Mouse (Mus musculus): ENCODE measurements around the gene Ldhal6b. TPM values are rescaled to one million over a fixed set of nuclear protein-coding genes. Genes with fewer than 3 reads are reported as not detected.

Gene Ldhal6b
- polyA plus RNA-seq (2012; fragmentation: generic; extraction: Trizol) = not detected
- long read RNA-seq, experiment 1 = 0 reads
- long read RNA-seq, experiment 2 = 0 reads

DNA sequence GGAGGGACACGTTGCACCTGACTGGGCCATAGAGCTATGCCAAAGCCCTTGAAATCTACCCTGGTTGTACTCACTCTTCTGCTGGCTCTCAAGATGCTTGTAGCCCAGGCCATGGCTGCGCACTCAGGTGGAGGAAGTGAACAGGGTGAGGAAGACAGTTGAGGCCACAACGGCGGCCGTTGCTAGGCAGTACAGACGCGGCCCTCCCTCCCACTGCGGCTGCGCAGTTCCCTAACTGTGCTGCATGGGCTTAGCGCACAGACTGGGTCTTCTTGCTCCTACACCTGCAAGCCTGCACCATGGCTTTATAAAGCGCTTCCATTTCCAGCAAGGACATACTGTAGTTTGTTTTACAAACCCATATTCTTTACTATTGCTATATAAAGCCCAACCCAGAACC lies at the start of gene Ldhal6b:
Ldhal6b (minus strand) TSS at position 223 of the 400 bp plus-strand sequence.
- TF ChIP-seq CEBPB (IDR thresholded peaks at IDR 0.05; ENCODE audit: low read depth) (no peak), MAX (IDR thresholded peaks at IDR 0.05) (no peak), USF1 (IDR thresholded peaks at IDR 0.05; ENCODE audit: low read depth) (no peak), MYOG (IDR thresholded peaks at IDR 0.05; ENCODE audit: control insufficient read depth, extremely low read depth, insufficient read length) (no peak), CTCF (IDR thresholded peaks at IDR 0.05; ENCODE audit: control insufficient read depth, insufficient read depth, insufficient read length) (no peak), FOSL1 (IDR thresholded peaks at IDR 0.05; ENCODE audit: insufficient read depth, low read length, poor library complexity, severe bottlenecking) (no peak), MYOD1 (IDR thresholded peaks at IDR 0.05; ENCODE audit: control insufficient read depth, insufficient read length, low read depth) (no peak)
- no peaks in the 10 kb centered on the region for H3K27me3 ChIP-seq (ENCODE audit: control insufficient read depth, insufficient read depth, insufficient read length)
- H3K4me3 ChIP-seq (ENCODE audit: insufficient read depth, poor library complexity, severe bottlenecking) = no peak within 1 kb of the TSS
- H3K36me3 ChIP-seq (ENCODE audit: control insufficient read depth, insufficient read depth) = peaks cover 8% of the 10 kb centered on the region
- no peaks in the 10 kb centered on the region for H3K79me2 ChIP-seq (ENCODE audit: control insufficient read depth, insufficient read depth)
- no peak within 1 kb of the TSS for H3ac ChIP-seq (ENCODE audit: control insufficient read depth, insufficient read length, low read depth)
- H3K79me3 ChIP-seq (ENCODE audit: low read depth) = no peaks in the 10 kb centered on the region

- Histone ChIP-seq H3ac (ENCODE audit: control insufficient read depth, insufficient read length, low read depth) (no peak overlapping the region), H3K79me3 (ENCODE audit: low read depth) (no peaks in the 10 kb centered on the region), H3K4me3 (ENCODE audit: insufficient read depth, poor library complexity, severe bottlenecking) (no peak overlapping the region), H3K27me3 (ENCODE audit: control insufficient read depth, insufficient read depth, insufficient read length) (peaks cover 35% of the 10 kb centered on the region), H3K36me3 (ENCODE audit: control insufficient read depth, insufficient read depth) (no peaks in the 10 kb centered on the region), H3K79me2 (ENCODE audit: control insufficient read depth, insufficient read depth) (no peaks in the 10 kb centered on the region)
- no peak for TF ChIP-seq MYOG (IDR thresholded peaks at IDR 0.05; ENCODE audit: control insufficient read depth, extremely low read depth, insufficient read length)
- no peak for TF ChIP-seq MYOD1 (IDR thresholded peaks at IDR 0.05; ENCODE audit: control insufficient read depth, insufficient read length, low read depth)
- no peak for TF ChIP-seq FOSL1 (IDR thresholded peaks at IDR 0.05; ENCODE audit: insufficient read depth, low read length, poor library complexity, severe bottlenecking)
- TF ChIP-seq CTCF (IDR thresholded peaks at IDR 0.05; ENCODE audit: control insufficient read depth, insufficient read depth, insufficient read length) = no peak
- TF ChIP-seq USF1 (IDR thresholded peaks at IDR 0.05; ENCODE audit: low read depth) = no peak
- no peak for TF ChIP-seq CEBPB (IDR thresholded peaks at IDR 0.05; ENCODE audit: low read depth)
- TF ChIP-seq MAX (IDR thresholded peaks at IDR 0.05) = no peak
Measured at GRCm38 (mm10) chr17:5467177-5467576, 48.6 kb upstream of the Ldhal6b start.

DNA sequence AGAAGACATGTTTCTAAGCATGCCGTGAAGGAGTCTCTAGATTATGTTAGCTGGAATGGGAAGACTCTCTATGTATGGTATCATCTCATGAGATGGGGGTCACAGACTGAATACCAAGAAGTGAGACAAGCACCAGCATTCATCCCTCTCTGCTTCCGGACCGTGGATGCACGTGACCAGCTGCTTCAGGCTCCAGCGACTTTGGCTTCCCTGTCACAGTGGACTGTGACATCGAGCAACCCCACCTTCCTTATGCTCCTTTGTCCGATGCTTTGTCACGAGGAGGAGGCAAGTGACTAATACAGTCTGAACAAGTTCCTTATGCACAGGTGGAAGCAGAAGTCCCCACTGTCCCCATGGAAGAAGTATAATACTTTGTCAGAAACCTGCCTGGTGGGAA lies 48.2 kb upstream of the Ldhal6b start:
- TF ChIP-seq FOSL1 (IDR thresholded peaks at IDR 0.05; ENCODE audit: insufficient read depth, low read length, poor library complexity, severe bottlenecking) (no peak), MAX (IDR thresholded peaks at IDR 0.05) (no peak), MYOG (IDR thresholded peaks at IDR 0.05; ENCODE audit: control insufficient read depth, extremely low read depth, insufficient read length) (no peak), CEBPB (IDR thresholded peaks at IDR 0.05; ENCODE audit: low read depth) (no peak), CTCF (IDR thresholded peaks at IDR 0.05; ENCODE audit: control insufficient read depth, insufficient read depth, insufficient read length) (no peak), USF1 (IDR thresholded peaks at IDR 0.05; ENCODE audit: low read depth) (no peak), MYOD1 (IDR thresholded peaks at IDR 0.05; ENCODE audit: control insufficient read depth, insufficient read length, low read depth) (no peak)
- Histone ChIP-seq H3K36me3 (ENCODE audit: control insufficient read depth, insufficient read depth) (no peaks in the 10 kb centered on the region), H3K79me2 (ENCODE audit: control insufficient read depth, insufficient read depth) (no peaks in the 10 kb centered on the region), H3ac (ENCODE audit: control insufficient read depth, insufficient read length, low read depth) (no peak overlapping the region), H3K79me3 (ENCODE audit: low read depth) (no peaks in the 10 kb centered on the region), H3K4me3 (ENCODE audit: insufficient read depth, poor library complexity, severe bottlenecking) (no peak overlapping the region), H3K27me3 (ENCODE audit: control insufficient read depth, insufficient read depth, insufficient read length) (peaks cover 32% of the 10 kb centered on the region)

DNA sequence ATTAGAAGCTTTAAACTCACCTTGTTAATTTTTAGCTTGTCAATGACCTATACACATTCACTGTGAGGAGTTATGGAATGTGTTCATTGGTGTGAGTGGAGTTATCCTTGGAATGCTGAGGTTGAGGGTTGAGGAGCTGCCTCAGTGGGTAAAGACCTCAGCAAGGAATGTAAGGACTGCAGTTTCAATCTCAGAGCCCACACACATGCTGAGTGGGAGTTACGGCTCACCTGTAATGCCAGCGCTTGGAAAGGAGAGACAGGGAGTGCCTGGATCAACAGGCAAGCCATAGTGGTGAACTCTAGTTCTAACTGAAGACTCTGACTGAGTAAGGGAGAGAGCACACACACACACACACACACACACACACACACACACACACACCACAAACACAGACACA lies 45.3 kb upstream of the Ldhal6b start:
- no peaks in the 10 kb centered on the region for H3K79me2 ChIP-seq (ENCODE audit: control insufficient read depth, insufficient read depth)
- no peaks in the 10 kb centered on the region for H3K79me3 ChIP-seq (ENCODE audit: low read depth)
- no peak for TF ChIP-seq USF1 (IDR thresholded peaks at IDR 0.05; ENCODE audit: low read depth)
- TF ChIP-seq CTCF (IDR thresholded peaks at IDR 0.05; ENCODE audit: control insufficient read depth, insufficient read depth, insufficient read length) = no peak
- TF ChIP-seq CEBPB (IDR thresholded peaks at IDR 0.05; ENCODE audit: low read depth) = no peak
- no peak for TF ChIP-seq MYOG (IDR thresholded peaks at IDR 0.05; ENCODE audit: control insufficient read depth, extremely low read depth, insufficient read length)
- no peak for TF ChIP-seq MAX (IDR thresholded peaks at IDR 0.05)
- TF ChIP-seq FOSL1 (IDR thresholded peaks at IDR 0.05; ENCODE audit: insufficient read depth, low read length, poor library complexity, severe bottlenecking) = no peak
- no peak for TF ChIP-seq MYOD1 (IDR thresholded peaks at IDR 0.05; ENCODE audit: control insufficient read depth, insufficient read length, low read depth)

DNA sequence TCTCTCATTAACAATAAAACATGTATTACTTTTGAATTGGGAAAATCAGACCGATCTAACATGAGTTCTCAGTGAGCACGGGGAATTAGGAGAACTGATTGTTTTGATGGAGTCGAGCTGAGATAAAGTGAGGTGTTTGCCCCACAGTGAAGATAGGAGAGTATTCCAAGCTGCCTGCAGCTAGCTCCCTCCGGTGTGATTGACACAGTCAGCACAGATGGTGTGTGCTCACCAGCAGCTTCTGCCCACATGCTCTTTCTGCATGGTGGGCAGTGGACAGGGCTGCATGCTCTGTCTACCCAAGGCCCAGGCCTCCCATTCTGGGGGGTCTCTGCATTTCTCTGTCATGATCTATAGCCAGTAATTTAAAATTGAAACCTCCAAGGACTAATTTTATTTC lies 35.1 kb upstream of the Ldhal6b start:
- peaks cover 50% of the 10 kb centered on the region for H3K27me3 ChIP-seq (ENCODE audit: control insufficient read depth, insufficient read depth, insufficient read length)
- H3K4me3 ChIP-seq (ENCODE audit: insufficient read depth, poor library complexity, severe bottlenecking) = no peak overlapping the region
- no peak for TF ChIP-seq MAX (IDR thresholded peaks at IDR 0.05)
- no peak for TF ChIP-seq FOSL1 (IDR thresholded peaks at IDR 0.05; ENCODE audit: insufficient read depth, low read length, poor library complexity, severe bottlenecking)
- no peak for TF ChIP-seq CTCF (IDR thresholded peaks at IDR 0.05; ENCODE audit: control insufficient read depth, insufficient read depth, insufficient read length)
- TF ChIP-seq MYOD1 (IDR thresholded peaks at IDR 0.05; ENCODE audit: control insufficient read depth, insufficient read length, low read depth) = no peak
- no peak for TF ChIP-seq USF1 (IDR thresholded peaks at IDR 0.05; ENCODE audit: low read depth)
- no peak for TF ChIP-seq CEBPB (IDR thresholded peaks at IDR 0.05; ENCODE audit: low read depth)

More for the DNA sequence above, 45.3 kb upstream of the Ldhal6b start:
- H3K4me3 ChIP-seq (ENCODE audit: insufficient read depth, poor library complexity, severe bottlenecking) = no peak overlapping the region
- no peak overlapping the region for H3ac ChIP-seq (ENCODE audit: control insufficient read depth, insufficient read length, low read depth)
- peaks cover 29% of the 10 kb centered on the region for H3K27me3 ChIP-seq (ENCODE audit: control insufficient read depth, insufficient read depth, insufficient read length)
- H3K36me3 ChIP-seq (ENCODE audit: control insufficient read depth, insufficient read depth) = no peaks in the 10 kb centered on the region

GRCm38 (mm10) chr17:5443751-5444150 lies 25.2 kb upstream of the Ldhal6b start:
- H3K4me3 ChIP-seq (ENCODE audit: insufficient read depth, poor library complexity, severe bottlenecking) = no peak overlapping the region
- no peak overlapping the region for H3ac ChIP-seq (ENCODE audit: control insufficient read depth, insufficient read length, low read depth)
- H3K79me3 ChIP-seq (ENCODE audit: low read depth) = peaks cover 8% of the 10 kb centered on the region
- TF ChIP-seq CTCF (IDR thresholded peaks at IDR 0.05; ENCODE audit: control insufficient read depth, insufficient read depth, insufficient read length) = no peak
- no peak for TF ChIP-seq MYOG (IDR thresholded peaks at IDR 0.05; ENCODE audit: control insufficient read depth, extremely low read depth, insufficient read length)
- TF ChIP-seq MYOD1 (IDR thresholded peaks at IDR 0.05; ENCODE audit: control insufficient read depth, insufficient read length, low read depth) = no peak
- TF ChIP-seq FOSL1 (IDR thresholded peaks at IDR 0.05; ENCODE audit: insufficient read depth, low read length, poor library complexity, severe bottlenecking) = no peak
- no peak for TF ChIP-seq CEBPB (IDR thresholded peaks at IDR 0.05; ENCODE audit: low read depth)
- no peak for TF ChIP-seq MAX (IDR thresholded peaks at IDR 0.05)
- TF ChIP-seq USF1 (IDR thresholded peaks at IDR 0.05; ENCODE audit: low read depth) = no peak
- no peaks in the 10 kb centered on the region for H3K36me3 ChIP-seq (ENCODE audit: control insufficient read depth, insufficient read depth)
- H3K27me3 ChIP-seq (ENCODE audit: control insufficient read depth, insufficient read depth, insufficient read length) = peaks cover 11% of the 10 kb centered on the region
- H3K79me2 ChIP-seq (ENCODE audit: control insufficient read depth, insufficient read depth) = peaks cover 13% of the 10 kb centered on the region

More for the DNA sequence above, 35.1 kb upstream of the Ldhal6b start:
- no peaks in the 10 kb centered on the region for H3K36me3 ChIP-seq (ENCODE audit: control insufficient read depth, insufficient read depth)
- no peak overlapping the region for H3ac ChIP-seq (ENCODE audit: control insufficient read depth, insufficient read length, low read depth)
- H3K79me2 ChIP-seq (ENCODE audit: control insufficient read depth, insufficient read depth) = no peaks in the 10 kb centered on the region
- no peaks in the 10 kb centered on the region for H3K79me3 ChIP-seq (ENCODE audit: low read depth)
